Mouse (Mus musculus): ENCODE data around the gene Hacl1.

DNA sequence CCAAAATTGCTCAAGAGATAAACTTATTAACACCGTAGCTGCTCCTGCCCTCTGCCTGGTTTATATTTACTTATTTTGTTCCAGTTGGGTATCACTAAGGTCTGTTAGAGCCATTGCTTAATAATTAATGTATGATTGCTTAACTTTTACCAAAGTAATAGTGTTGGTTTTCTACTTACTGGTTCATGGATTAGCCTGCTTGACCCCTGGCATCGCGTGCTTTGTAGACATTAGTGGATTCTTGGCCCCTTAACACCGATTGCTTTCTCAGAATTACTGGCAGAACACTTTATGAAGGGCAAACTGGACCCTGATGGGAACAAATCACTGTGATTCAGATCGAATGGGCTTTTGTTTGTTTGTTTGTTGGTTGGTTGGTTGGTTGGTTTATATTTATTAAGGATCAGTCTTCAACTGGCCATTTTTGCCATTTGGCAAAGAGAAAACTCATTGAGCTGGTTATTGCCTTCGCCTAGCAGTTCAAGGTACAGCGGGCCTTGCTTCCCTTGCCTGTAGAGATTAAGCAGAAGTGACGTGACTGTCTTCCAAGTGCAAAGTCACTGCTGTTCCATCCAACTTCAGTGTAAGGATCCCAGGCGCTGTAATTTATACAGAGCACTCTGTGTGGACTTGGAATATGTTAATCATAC, 545 bp upstream of the Hacl1 start:
- TF ChIP-seq CTCF (IDR thresholded peaks at IDR 0.05; ENCODE audit: control insufficient read depth, insufficient read depth, low read length): no peak
- no peak for TF ChIP-seq POLR2A (IDR thresholded peaks at IDR 0.05; ENCODE audit: borderline replicate concordance, control insufficient read depth, low read depth, low read length)
